Mouse (Mus musculus) embryonic fibroblast, embryonic 13.5 days (primary cell): Measurements from ENCODE around the gene Lrig3. TPM values are rescaled to one million over a fixed set of nuclear protein-coding genes. Genes with fewer than 3 reads are reported as not detected.

Source experiments
- H3K27ac ChIP-seq: 2 replicates; pipeline ENCODE4 v1.5.1; 2012; ENCODE audit warnings: low read length, control low read depth, inconsistent platforms; ENCODE audit not compliant: insufficient read depth
- H3K4me1 ChIP-seq: 2 replicates; pipeline ENCODE4 v1.6.1; 2011; ENCODE audit warnings: low read length; ENCODE audit not compliant: control insufficient read depth, insufficient read depth
- H3K4me3 ChIP-seq: 2 replicates; pipeline ENCODE4 v1.5.1; 2011; ENCODE audit warnings: mild to moderate bottlenecking, control low read depth, low read length; ENCODE audit not compliant: insufficient read depth
- CTCF ChIP-seq: IDR thresholded peaks from 2 replicates; pipeline ENCODE4 v1.5.1; 2011; ENCODE audit warnings: mild to moderate bottlenecking, control low read depth, low read length, moderate library complexity, borderline replicate concordance; ENCODE audit not compliant: insufficient read depth
- POLR2A ChIP-seq: IDR thresholded peaks from 2 replicates; pipeline ENCODE4 v1.6.1; 2011; ENCODE audit warnings: low read depth, mild to moderate bottlenecking, control low read depth, low read length, moderate library complexity
- polyA plus RNA-seq: library from polyadenylated mRNA; stranded (reverse); fragments of >200 nt; gene quantifications from 2 replicates; pipeline ENCODE4 v1.2.4, GENCODE M21; 2011; ENCODE audit warnings: low read depth; ENCODE audit not compliant: missing spikeins, insufficient read length

The Lrig3 gene
- polyA plus RNA-seq, 1 experiment = 47.7 TPM

- Histone ChIP-seq H3K4me1 (no peaks in the 10 kb centered on the region), H3K4me3 (no peak overlapping the region), H3K27ac (peak overlapping the region; percentile 51; the same call in 1 of the 2 replicates)
- no peak for TF ChIP-seq POLR2A
- TF ChIP-seq CTCF = no peak
Measured at GRCm38 (mm10) chr10:125964709-125965108, 1.3 kb upstream of the Lrig3 start.

- peak overlapping the region; percentile 81 for H3K27ac ChIP-seq
- peak overlapping the region; percentile 99 for H3K4me3 ChIP-seq
- H3K4me1 ChIP-seq = no peaks in the 10 kb centered on the region
- TF ChIP-seq POLR2A (no peak), CTCF (no peak)
Measured at GRCm38 (mm10) chr10:125966481-125967251, 698 bp downstream of the Lrig3 start.

DNA sequence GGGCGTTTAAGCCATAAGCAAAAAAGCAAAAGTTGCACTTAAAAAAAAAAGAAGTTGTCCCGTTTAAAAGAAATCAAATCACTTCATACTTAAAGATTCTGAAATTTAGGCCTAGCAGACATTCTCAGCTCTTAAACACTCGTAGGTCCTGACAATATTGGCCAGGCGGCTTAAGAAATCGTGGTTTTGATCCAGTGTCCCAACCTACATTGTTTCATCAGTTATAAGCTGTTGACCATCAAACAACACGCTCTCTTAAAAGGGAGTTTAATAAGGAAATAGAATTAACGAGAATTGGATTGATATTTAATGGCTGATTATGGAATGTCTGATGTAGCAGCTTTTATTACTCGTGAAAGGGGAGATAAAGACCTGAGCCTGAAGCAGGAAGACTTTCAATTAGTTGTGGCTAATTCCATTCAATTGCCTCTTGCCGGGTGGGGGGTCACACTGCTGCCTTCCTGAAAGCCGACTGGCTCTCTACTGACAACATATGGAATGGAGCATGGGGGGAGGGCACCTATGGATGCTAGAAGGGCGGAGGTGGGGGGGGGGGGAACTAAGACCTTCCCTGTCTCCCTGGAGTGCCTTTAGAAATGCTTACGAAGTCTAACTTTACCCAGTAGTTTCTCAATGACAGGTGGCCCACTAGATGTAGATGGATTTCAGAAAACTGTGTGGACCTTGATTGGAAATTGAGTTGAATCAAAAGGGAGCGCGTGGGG lies 1.6 kb downstream of the Lrig3 start:
- 0 out of 2 replicates have a peak, but pooled peaks cover 2% of the 10 kb centered on the region for H3K4me1 ChIP-seq
- H3K4me3 ChIP-seq = peak overlapping the region; percentile 99
- H3K27ac ChIP-seq = peak overlapping the region; percentile 81
- TF ChIP-seq CTCF (no peak), POLR2A (0 out of 2 replicates have a peak, but pooled peaks have one; percentile 48)

DNA sequence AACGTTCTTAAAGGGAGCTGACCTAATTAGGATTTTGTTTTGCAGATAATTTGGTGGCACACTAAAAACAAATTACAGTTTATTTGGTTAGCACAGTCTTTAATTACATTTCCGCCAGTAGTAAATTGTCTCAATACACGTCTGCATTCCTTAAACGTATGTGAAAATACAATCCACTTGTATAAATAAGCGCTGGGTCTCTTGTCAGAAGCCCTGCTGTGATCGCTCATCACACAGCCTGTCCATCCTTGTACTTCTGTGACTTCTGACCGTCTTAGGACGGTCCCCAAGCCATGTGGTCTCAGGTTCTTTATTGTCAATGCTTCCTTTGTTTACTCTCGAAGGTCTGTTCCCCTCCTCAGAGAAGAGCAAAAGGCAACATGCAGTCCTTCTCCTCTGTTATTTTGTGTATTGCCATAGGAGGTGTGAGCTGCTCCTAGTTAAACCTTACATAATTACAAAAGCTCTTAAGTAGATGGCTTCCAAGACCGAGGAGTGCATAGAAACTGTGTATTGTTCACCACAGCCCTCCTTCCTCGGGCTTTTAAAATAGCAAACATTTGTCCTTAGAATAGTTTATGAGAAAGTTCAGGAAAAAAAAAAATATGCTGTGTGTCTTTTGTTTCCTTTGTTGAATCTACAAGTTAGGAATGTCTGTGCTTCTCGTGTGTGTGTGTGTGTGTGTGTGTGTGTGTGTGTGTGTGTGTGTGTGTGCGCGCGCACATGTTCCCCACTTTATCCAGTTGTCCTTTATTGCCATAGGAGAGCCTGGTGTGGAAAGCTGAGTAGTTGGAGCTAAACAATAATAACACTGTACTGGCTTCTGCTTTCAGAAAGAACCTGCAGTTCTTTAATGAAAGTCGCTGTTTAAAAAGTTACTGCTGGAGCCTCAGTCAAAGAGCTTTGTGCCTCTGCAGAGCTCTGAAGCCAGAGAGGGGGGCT lies 2.5 kb downstream of the Lrig3 start:
- peak overlapping the region; percentile 81 for H3K27ac ChIP-seq

GRCm38 (mm10) chr10:125969133-125969490 lies 3.1 kb downstream of the Lrig3 start:
- peak overlapping the region; percentile 81 for H3K27ac ChIP-seq
- peaks cover 9% of the 10 kb centered on the region for H3K4me1 ChIP-seq
- H3K4me3 ChIP-seq = peak overlapping the region; percentile 99
- TF ChIP-seq POLR2A (no peak; the same call in 1 of the 2 replicates), CTCF (no peak)

More for the DNA sequence above, 2.5 kb downstream of the Lrig3 start:
- Histone ChIP-seq H3K4me1 (peaks cover 6% of the 10 kb centered on the region), H3K4me3 (peak overlapping the region; percentile 99)
- TF ChIP-seq CTCF = no peak
- no peak for TF ChIP-seq POLR2A

DNA sequence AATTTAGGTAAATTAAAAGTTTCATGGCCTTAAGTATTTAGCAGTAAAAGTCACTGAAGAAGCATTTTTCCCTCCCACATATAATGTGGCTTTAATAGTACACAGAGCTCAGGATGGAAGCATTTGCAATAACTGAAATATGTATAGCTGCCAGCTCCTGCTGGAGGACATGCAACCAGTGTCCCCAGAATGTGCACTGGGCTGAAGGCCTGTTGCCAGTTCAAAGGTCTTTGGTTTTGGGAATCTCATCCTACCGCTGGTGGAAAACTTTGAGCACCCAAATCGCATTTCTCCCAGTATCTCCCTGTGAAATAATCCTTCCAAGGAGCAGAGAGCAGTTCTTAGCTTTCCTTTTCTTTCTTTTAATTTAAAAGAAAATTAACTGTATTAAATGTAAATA lies 4.1 kb downstream of the Lrig3 start:
- Histone ChIP-seq H3K27ac (peak overlapping the region; percentile 81), H3K4me1 (peaks cover 11% of the 10 kb centered on the region), H3K4me3 (peak overlapping the region; percentile 13)
- TF ChIP-seq POLR2A = no peak

GRCm38 (mm10) chr10:125970500-125970899 lies 4.5 kb downstream of the Lrig3 start:
- no peak for TF ChIP-seq CTCF
- peak overlapping the region; percentile 10 for H3K4me3 ChIP-seq
- H3K27ac ChIP-seq = peak overlapping the region; percentile 81
- H3K4me1 ChIP-seq = peaks cover 14% of the 10 kb centered on the region

DNA sequence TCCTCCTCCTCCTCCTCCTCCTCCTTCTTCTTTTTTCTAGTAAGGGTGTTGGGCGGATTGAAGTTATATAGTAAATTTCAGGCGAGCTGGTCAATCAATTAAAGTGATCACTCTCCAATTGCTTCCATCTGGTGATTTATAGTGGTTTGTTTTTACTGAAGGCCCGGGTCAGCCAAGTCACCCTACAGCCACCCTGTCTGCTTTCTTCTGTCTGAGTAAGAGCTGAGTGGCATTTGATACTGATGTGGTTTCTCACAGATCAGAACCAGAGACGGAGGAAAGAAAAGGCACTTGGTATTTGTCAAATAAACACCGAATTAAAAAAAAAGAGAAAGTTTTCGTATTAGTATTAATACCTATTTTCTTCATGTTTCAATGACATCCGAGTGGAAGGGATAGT lies 7.8 kb downstream of the Lrig3 start:
- Histone ChIP-seq H3K27ac (peak overlapping the region; percentile 85), H3K4me1 (peaks cover 21% of the 10 kb centered on the region), H3K4me3 (no peak overlapping the region)
- TF ChIP-seq CTCF = no peak
- no peak for TF ChIP-seq POLR2A

GRCm38 (mm10) chr10:125981938-125982337 lies 16.0 kb downstream of the Lrig3 start:
- Histone ChIP-seq H3K27ac (no peak overlapping the region), H3K4me1 (no peaks in the 10 kb centered on the region), H3K4me3 (no peak overlapping the region)
- TF ChIP-seq CTCF (no peak), POLR2A (no peak)
